Mouse (Mus musculus) embryo, embryonic 10.5 days (tissue): ENCODE measurements around the gene Ncoa6.
A peak's percentile ranks its signal among the peaks of the same experiment; 100 is the strongest.

Source experiments
- DNase-seq: peaks from one replicate; pipeline ENCODE4 v3.0.0-alpha.2; 2015; ENCODE audit warnings: low spot score

The Ncoa6 gene

GRCm38 (mm10) chr2:155436445-155436844 lies 37.2 kb downstream of the Ncoa6 start:
- DNase-seq, result peak; percentile 17

GRCm38 (mm10) chr2:155420911-155421310 lies 52.8 kb downstream of the Ncoa6 start:
- DNase-seq, result no peak

GRCm38 (mm10) chr2:155404635-155405034 lies 69.1 kb downstream of the Ncoa6 start:
- DNase-seq, result no peak

DNA sequence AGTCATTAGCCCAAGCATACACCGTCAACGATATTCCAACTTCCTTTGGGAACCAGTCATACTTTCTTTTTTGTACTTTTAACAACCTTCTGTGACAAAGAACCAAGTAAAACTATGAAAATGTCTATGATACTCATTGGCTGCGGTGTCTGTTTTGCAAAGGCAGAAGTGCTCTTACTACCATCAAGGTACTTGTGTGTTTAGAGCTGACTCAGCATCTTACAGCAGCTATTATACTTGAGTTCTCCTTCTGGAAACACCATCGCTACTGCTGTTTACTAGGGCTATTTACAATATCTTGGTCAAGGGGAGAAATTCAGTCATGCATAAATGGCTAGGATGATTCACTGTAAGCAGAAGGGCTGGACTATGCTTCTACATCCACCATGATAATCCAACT lies 71.8 kb downstream of the Ncoa6 start:
- no peak for DNase-seq

- DNase-seq, result no peak
Measured at GRCm38 (mm10) chr2:155400276-155400675, 73.4 kb downstream of the Ncoa6 start.

GRCm38 (mm10) chr2:155394586-155394985 lies 79.1 kb downstream of the Ncoa6 start:
- DNase-seq, result no peak

DNA sequence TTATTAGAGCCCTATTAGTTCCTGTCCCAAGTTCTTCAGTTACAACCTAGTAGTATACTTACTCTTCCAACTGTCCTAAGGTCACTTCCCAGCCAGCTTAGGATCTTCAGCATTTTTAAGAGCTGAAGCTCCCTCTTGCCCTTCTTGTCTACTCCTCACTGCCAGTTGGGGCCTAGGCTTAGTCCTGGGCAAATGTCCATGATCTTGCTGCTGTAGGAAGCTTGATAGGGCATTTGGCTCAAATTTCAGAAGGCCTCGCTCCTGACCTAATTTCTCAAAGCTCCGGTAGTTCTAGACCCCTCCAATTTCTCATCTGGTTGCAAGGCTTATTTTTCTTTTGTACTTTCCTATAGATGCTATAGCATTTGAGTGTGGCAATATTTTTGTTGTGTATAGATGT lies 85.1 kb downstream of the Ncoa6 start:
- DNase-seq, result no peak

DNA sequence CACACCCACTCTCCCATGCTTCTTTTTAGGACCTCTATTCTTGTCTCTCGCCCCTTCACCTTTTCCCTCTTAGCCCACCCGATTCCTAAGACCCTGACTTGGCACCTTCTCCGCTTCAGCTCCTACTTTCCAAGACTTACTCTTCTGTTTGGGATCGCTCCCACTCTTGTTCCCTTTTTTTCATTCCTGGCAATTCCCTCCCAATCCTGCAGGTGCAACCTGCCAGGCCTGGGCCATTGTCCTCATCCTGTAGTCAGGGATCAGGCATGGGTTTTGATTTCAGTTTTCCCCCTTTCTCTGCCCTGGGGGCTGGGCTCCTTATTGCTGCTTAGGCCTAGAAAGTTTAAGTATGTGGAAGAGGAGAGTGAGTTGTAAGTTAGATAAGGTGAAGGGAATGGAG lies 86.6 kb downstream of the Ncoa6 start:
- no peak for DNase-seq

DNA sequence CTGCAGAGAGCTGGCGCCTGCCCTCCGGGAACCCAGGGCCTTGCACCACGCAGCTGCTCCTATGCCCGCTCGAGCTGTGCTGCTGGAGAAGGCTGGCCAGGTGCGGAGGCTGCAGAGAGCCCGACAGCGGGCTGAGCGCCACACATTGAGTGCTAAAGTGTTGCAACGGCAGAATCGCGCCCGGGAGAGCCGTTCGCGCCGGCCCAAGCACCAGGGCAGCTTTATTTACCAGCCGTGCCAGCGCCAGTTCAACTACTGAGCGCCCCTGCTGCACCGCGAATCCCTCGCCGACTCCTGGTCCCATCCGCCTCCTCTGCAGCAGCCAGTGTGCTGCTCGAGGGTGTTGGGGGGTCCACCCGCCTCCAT lies 87.2 kb downstream of the Ncoa6 start:
- DNase-seq, result no peak

- peak; percentile 48 for DNase-seq
Measured at GRCm38 (mm10) chr2:155385731-155386533, 87.8 kb downstream of the Ncoa6 start.

DNA sequence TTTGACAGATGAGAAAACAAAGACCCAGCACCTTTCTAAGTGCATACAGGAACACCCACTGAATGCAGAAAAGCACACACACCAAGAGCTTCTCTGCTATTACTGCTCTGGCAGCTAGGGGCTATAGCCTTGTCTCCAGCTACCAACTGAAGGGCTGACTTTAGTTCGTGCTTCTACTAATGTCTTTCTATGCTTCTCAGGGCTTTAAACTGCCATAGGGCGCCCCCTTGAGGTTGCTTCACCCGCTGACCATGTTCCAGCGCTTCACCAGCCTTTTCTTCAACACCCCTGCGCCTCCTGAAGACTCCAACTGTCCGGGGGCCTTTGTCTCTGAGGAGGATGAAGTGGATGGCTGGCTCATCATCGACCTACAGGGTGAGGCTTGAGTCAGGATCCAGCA lies 88.6 kb downstream of the Ncoa6 start:
- peak; percentile 86 for DNase-seq

GRCm38 (mm10) chr2:155382791-155383438 lies 90.8 kb downstream of the Ncoa6 start:
- no peak for DNase-seq

DNA sequence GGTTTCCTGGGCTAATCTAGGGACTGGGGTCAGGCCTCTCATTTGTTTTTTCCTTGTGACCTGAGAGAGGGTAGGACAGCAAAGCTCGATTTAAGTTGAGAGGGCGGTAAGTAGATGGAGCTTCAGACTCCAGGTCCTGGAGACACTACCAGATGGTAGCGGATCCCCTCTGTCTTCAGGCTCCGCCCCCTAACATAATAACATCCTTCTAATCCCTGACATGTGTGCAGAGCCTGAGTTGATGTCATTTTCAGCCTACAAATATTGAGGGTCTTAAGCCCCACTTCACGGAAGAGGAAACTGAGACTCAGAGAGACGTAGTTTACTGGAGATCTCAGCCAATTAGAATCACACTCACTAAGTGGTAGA lies 91.4 kb downstream of the Ncoa6 start:
- no peak for DNase-seq

DNA sequence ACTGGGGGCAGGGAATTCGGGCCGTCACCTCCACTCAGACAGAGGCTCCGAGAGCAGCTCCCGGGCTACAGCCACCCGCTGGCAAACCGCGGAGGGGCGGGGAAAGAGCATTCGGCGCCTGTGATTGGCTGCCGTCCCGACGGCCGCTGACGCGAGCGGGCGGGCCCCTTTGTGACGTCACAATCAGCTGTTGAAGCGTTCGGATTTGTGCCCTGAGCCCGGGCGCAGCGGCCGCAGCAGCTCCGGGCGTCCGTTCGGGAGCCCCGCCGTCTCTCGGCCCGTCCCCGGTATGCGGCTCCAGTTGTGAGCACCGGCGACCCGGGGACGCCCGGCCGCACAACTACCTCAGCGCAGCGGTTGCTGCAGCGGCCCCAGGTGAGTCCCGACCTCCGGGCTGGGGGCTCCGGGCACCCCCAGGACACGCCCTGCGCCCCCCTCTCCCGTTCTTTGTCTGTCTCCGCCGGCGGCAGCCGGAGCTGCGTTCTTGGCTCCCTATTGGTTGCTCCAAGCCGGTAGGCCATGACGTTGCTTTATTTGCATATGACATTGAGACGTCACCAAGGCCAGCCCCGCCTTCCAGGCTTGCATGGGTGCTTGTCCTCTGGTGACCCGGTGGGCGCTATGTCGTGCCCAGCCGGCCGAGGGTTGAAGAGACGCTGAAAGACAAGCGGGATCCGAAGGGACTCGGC lies 91.9 kb downstream of the Ncoa6 start:
- peak; percentile 98 for DNase-seq

DNA sequence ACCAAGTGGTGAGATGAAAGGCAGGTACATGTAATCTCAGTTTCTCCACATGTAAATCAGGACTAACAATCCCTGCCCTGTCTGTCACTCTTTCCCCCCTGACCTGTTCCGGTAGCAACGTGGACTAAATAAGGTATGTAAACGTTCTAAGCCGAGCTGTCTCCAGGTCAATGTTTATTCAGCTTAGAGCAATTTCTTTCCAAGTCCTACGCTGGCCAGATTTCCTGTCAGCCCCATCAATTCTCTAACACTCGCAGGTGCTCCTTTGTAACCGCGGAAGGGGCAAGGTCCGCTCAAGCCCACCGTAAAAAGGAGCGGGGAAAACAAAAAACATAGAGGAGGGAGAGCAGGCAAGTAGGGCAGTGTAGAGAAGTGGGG lies 92.6 kb downstream of the Ncoa6 start:
- peak; percentile 48 for DNase-seq

GRCm38 (mm10) chr2:155380261-155381059 lies 93.2 kb downstream of the Ncoa6 start, which contains the start of gene Trp53inp2:
TSS of gene Trp53inp2 (plus strand) at chr2:155381059.
- DNase-seq, result no peak

- no peak for DNase-seq
Measured at GRCm38 (mm10) chr2:155376191-155376590, 97.5 kb downstream of the Ncoa6 start.

GRCm38 (mm10) chr2:155374521-155374920 lies 99.2 kb downstream of the Ncoa6 start:
- DNase-seq, result no peak

GRCm38 (mm10) chr2:155373886-155374285 lies 99.8 kb downstream of the Ncoa6 start:
- DNase-seq, result no peak

- no peak for DNase-seq
Measured at GRCm38 (mm10) chr2:155373302-155373701, 100.4 kb downstream of the Ncoa6 start.

- DNase-seq, result no peak
Measured at GRCm38 (mm10) chr2:155372451-155372850, 101.2 kb downstream of the Ncoa6 start.

GRCm38 (mm10) chr2:155369333-155369883 lies 104.3 kb downstream of the Ncoa6 start:
- no peak for DNase-seq
